Mouse (Mus musculus) common myeloid progenitor, adult 5-6 weeks (primary cell): ENCODE data around the gene Cilp. TPM values are rescaled to one million over a fixed set of nuclear protein-coding genes. Genes with fewer than 3 reads are reported as not detected.
"Not testable (repeated sequence)": the region's sequence is repeated elsewhere in the genome, so short reads cannot be mapped to it uniquely, and the experiment has no call there.

Source experiments
- ATAC-seq: replicated peaks from 2 replicates; pipeline ENCODE4 v1.8.0; 2016; ENCODE audit warnings: low read depth, mild to moderate bottlenecking, moderate TSS enrichment, inconsistent platforms; ENCODE audit not compliant: poor library complexity, severe bottlenecking
- total RNA-seq: library from RNA; stranded (forward); fragments of 200-1000, 187-1606 nt; gene quantifications from 2 replicates; pipeline ENCODE4 v1.2.3, GENCODE M21; 2017

The Cilp gene
- total RNA-seq, 1 experiment from 2014 or later, result 0.14 TPM

DNA sequence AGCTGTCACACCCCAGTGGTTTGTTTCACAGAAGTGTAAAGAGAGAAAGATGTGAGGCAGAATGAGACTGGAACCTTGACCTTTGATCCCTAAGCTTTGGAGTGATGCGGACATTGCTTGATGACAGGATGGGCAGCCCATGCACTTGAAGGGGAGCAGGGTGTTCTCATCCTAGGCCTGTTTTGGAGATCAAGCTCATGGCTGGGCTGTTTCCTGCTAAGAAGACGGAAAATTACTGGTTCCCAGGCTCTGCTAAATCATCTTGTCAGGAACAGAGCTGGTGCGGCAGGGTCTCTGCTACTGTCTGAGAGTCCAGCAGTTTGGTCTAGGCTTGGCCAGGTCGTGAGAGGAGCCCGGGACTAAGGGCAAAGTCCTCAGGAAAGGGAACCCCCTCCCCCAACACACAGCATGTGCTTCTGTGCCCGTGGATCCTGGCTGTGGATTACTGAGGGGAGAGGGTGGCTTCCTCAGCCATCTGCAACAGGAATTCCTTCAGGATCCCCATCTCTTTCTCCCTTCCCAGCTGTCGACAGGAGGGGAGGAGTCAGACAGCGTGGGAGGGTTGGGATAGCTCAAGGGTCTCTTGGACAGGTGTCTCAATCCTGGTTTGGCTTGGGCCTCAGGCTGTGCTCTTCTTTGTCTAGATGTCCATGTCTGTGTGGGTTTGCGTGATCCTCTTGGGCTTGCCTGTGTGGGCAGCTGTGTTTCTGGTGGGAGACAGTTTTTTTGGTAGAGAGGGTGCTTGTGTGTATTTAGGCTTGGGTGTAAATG lies 20.8 kb upstream of the Cilp start:
- ATAC-seq, result no peak

DNA sequence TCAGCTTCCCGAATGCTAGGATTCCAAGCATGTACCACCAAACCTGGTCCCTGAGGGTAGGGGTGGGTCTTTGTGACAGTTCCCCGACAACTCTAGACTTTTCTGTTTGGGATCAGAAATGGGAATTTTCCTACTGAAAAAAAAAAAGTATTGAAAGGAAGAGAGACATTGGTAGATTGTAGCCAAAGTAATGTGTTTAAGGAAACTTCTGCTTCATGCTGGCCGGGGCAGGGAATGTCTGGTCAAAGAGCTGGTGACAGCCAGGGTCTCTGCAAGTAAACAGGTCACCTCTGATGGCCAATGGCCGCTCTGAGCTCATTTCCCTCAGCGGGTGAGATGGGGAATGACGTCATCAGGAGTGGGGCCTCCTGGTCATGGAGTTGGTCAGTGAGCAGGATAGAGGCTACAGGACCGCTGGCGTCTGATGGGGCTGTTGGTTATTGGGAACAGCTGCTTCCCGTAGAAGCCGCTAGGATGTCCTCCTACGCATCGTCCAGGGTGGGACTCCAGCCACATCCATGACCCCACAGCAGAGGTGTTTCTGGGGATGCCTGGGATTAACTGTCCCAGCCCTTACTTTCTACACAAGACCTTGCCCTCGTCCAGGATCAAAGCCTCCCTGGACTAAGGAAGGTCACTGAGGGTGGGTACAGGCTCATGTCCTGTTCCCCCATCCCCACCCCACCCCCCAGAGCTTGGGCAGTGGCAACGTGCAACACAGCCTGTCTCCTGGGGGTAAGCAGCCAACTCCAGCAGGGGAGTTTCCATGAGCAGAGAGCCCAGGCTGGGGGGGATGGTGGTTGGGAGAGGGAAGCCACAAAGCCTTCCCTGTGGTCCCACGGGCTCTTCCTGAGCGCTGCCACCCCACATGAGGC lies 17.2 kb upstream of the Cilp start:
- ATAC-seq, result no peak

DNA sequence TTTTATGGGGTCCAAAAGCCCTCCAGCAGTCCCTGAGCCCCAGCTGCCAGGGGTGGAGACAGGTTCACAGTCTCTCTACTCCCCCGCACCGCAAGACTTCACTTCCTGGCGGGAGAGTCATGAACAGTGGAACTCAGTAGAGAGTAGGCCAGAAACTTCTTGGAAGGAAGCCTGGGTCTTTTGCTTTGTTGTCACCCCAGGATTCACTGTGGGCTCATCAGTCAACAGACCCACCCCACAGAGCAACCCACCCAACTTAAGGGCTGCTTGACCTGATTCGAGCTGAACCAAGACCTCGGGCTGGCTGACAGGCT lies 16.6 kb upstream of the Cilp start:
- no peak for ATAC-seq

GRCm38 (mm10) chr9:65252026-65252425 lies 13.0 kb upstream of the Cilp start:
- ATAC-seq, result no peak

DNA sequence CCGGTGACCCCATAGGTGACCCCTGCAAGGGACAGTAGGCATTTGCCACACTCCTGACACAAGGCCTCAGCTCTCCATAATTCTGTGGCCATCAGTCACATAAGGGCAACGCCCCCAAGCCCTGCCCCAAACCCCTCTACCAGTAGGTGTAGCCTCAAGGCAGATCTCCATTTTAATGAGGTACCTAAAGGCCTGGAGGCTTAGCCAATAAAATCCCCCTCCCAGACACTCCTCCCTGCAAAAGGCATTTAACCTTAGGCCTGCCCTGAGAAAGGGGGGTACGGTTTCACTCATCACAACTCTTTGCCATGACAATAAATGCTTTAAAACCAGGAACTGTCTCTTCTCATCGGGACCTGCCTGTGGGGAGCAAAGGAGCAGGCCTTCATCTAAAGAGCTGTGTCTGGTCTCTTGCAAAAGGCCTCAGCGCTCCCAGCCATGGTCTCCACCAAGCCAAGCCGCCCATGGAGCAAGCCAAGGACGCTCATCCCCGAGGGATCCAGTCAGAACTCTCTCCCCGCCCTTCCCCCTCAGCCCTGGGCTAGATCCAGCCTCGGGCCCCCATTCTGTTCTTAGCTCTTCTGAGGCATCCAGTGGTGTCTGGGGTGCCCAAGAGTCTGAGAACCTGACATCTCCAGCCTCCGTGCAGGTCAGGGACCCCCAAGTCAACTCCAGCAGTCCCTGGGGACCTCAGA lies 8.9 kb upstream of the Cilp start:
- ATAC-seq, result no peak

GRCm38 (mm10) chr9:65257218-65257910 lies 7.6 kb upstream of the Cilp start:
- no peak for ATAC-seq

DNA sequence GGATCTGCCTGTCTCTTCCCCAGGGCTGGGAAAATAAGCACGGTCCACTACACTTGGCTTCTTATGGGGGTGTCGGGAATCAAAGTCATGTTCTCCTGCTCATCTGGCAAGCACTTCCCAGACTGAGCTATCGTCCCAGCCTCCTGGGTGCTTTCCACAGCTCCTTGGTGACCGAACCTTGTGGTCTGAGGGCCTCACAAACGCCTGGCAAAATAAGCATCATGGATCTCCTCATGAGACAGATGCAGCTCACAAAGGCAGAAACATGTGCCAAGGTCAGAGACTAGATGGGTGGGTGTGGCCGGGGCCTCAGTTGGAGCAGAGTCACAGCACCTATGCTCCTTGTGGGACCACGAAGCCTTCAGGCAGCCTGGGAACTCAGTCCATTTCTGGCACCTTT lies 5.6 kb upstream of the Cilp start:
- no peak for ATAC-seq

GRCm38 (mm10) chr9:65261591-65262230 lies 3.3 kb upstream of the Cilp start:
- no peak for ATAC-seq

DNA sequence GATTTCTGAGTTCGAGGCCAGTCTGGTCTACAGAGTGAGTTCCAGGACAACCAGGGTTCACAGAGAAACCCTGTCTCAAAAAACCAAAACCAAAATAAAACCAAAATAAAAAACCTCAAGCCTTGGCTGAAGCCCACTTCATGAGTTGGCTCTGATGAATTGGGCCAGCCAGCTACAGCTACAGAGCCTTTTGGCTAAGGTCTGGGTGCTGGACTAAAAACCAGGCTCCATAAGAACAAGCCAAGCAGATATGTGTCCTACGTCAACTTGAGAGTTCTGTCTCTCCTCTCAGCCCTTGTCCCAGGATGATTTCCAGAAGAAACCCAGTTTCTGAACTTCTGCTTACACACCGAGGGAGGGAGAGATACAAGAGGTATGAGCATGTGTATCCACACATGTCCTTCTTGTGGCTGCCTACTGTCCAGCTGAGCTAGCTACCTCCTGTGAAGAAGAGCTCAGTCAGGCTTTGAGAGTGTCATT lies 2.3 kb upstream of the Cilp start:
- no peak for ATAC-seq

DNA sequence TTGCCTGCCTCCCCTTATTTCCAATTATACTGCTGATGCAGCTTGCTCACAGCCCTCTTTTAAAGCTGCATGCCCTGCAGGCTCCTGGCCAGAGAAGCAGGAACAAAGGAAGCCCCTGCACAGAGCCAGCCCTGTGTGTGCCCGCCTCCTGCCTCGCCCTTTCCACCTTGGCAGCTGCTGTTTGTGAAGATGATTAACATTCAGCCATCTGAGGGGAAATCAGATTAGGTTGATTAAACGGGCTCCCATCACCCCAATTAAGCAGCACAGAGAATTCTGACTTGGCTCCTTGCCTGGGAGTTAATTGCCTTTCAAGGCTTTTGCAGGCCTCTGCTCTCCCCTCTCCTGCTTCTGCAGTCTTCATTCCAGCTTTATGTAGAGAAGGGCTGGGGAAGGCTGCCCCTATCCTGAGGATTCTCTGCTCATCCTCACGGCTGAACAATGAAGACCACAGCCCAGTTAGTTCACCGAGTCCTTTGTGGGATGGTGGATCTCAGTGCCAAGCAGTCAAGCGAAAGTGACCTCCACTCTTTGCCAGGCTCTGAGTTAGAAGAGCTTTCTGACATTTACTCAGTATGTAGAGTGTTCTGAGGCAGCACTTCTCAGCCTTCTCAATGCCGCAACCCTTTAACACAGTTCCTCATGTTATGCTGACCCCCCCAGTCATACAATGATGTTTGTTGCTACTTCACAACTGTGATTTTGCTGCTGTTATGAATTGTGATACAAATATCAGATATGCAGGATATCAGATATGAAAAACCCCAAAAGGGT lies 2.9 kb downstream of the Cilp start:
- no peak for ATAC-seq

- ATAC-seq, result no peak
Measured at GRCm38 (mm10) chr9:65273048-65273809, 8.2 kb downstream of the Cilp start.

DNA sequence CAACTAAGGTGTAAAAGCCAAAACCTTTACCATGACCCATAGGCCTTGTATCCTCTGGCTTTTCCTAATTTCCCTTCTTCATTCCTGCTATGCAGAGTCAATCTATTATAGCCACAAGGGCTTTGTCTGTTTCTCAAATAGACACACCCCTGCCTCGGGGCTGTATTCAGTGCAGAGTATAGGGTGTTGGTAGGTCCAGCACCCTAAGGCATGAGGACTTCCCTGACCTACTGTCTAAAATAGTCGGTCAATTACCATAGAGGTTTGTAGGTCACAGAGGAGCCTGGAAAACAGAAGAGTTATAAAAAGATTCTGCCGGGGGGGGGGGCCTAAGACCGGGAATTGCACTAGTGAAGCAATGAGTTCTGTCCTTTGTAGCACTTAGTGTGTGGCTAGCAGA lies 8.9 kb downstream of the Cilp start:
- ATAC-seq, result no peak

DNA sequence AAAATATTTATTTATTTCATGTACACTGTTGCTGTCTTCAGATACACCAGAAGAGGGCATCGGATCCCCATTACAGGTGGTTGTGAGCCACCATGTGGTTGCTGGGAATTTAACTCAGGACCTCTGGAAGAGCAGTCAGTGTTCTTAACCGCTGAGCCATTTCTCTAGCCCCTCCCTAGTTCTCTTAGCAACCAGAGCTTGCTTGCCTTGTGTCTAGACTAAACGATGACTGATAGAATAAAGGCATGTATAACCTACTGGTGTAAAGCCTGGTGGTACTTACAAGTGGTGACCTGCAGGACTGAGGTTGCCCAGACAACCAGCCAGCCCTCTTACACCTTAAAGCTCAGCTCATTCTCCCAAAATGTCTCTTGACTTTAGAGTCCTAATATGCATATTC lies 9.9 kb downstream of the Cilp start:
- not testable (repeated sequence) for ATAC-seq

GRCm38 (mm10) chr9:65275810-65276530 lies 11.0 kb downstream of the Cilp start:
- ATAC-seq, result no peak

GRCm38 (mm10) chr9:65281536-65282151 lies 16.7 kb downstream of the Cilp start:
- no peak for ATAC-seq

- peak; percentile 83 for ATAC-seq
Measured at GRCm38 (mm10) chr9:65283301-65283700, 18.3 kb downstream of the Cilp start.

DNA sequence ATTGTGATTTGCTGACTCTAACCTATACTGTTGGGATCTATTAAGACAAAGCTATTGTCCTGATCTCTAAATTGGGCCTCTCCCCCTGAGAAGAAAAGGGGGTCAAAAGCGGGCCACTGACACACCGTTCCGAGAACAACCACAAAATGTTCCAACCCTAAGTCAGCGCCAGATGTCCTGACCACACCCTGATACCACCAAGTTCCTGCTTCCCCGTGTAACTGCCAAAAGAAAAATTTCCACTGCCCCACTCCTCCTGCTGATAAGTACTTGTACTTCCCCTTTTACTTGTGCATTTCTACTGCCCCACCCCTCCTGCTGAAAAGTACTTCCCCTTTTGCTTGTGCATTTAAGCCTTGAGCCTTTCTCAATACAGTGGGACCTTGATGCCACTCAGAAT lies 23.3 kb downstream of the Cilp start:
- not testable (repeated sequence) for ATAC-seq
